Mouse (Mus musculus): Measurements from ENCODE around the gene Hhipl1. TPM values are rescaled to one million over a fixed set of nuclear protein-coding genes. Genes with fewer than 3 reads are reported as not detected.
A peak's percentile ranks its signal among the peaks of the same experiment; 100 is the strongest.

The Hhipl1 gene
- polyA plus RNA-seq, 1 experiment from 2014 or later, result 0.43 TPM

- 0 out of 2 replicates have a peak overlapping the region, but pooled peaks have one; percentile 33 for H3K4me2 ChIP-seq (ENCODE audit: low read depth, low read length)
- H3K4me3 ChIP-seq (ENCODE audit: low read length), result no peak overlapping the region
- no peaks in the 10 kb centered on the region for H3K27me3 ChIP-seq (replicated peaks; ENCODE audit: control insufficient read depth, insufficient read depth, low read length)
- H3K4me1 ChIP-seq (ENCODE audit: control insufficient read depth, insufficient read depth, low read length), result peaks cover 5% of the 10 kb centered on the region; the same call in 1 of the 2 replicates
- H3K9ac ChIP-seq (ENCODE audit: low read depth, low read length), result no peak overlapping the region
- H3K9me3 ChIP-seq (ENCODE audit: control insufficient read depth, low read length), result no peaks in the 10 kb centered on the region
- peak; percentile 72 for ATAC-seq
- 27% methylated on average over 9 of the region's 9 CpGs for WGBS
- H3K27ac ChIP-seq (ENCODE audit: low read length), result no peak overlapping the region
- H3K36me3 ChIP-seq (ENCODE audit: control insufficient read depth, insufficient read depth, low read length), result no peaks in the 10 kb centered on the region
These were observed 13.7 kb upstream of the Hhipl1 start for GRCm38 (mm10) chr12:108292419-108292818.

GRCm38 (mm10) chr12:108292957-108293356, 13.1 kb upstream of the Hhipl1 start:
- Histone ChIP-seq H3K9ac (ENCODE audit: low read depth, low read length) (no peak overlapping the region; the same call in 1 of the 2 replicates), H3K4me2 (ENCODE audit: low read depth, low read length) (peak overlapping the region; percentile 33; the same call in 1 of the 2 replicates), H3K4me3 (ENCODE audit: low read length) (no peak overlapping the region), H3K9me3 (ENCODE audit: control insufficient read depth, low read length) (no peaks in the 10 kb centered on the region), H3K36me3 (ENCODE audit: control insufficient read depth, insufficient read depth, low read length) (no peaks in the 10 kb centered on the region), H3K27ac (ENCODE audit: low read length) (no peak overlapping the region), H3K27me3 (replicated peaks; ENCODE audit: control insufficient read depth, insufficient read depth, low read length) (no peaks in the 10 kb centered on the region), H3K4me1 (ENCODE audit: control insufficient read depth, insufficient read depth, low read length) (peaks cover 5% of the 10 kb centered on the region; the same call in 1 of the 2 replicates)
- WGBS, result 3% methylated on average over 8 of the region's 8 CpGs
- ATAC-seq, result peak; percentile 76

GRCm38 (mm10) chr12:108294620-108295019, 11.4 kb upstream of the Hhipl1 start:
- no peak overlapping the region for H3K4me3 ChIP-seq (ENCODE audit: low read length)
- H3K9ac ChIP-seq (ENCODE audit: low read depth, low read length), result no peak overlapping the region
- H3K27me3 ChIP-seq (replicated peaks; ENCODE audit: control insufficient read depth, insufficient read depth, low read length), result no peaks in the 10 kb centered on the region
- no peak overlapping the region for H3K4me2 ChIP-seq (ENCODE audit: low read depth, low read length)
- 76% methylated on average over 3 of the region's 3 CpGs for WGBS
- peaks cover 5% of the 10 kb centered on the region; the same call in 1 of the 2 replicates for H3K4me1 ChIP-seq (ENCODE audit: control insufficient read depth, insufficient read depth, low read length)
- no peaks in the 10 kb centered on the region for H3K36me3 ChIP-seq (ENCODE audit: control insufficient read depth, insufficient read depth, low read length)
- no peak overlapping the region for H3K27ac ChIP-seq (ENCODE audit: low read length)
- no peaks in the 10 kb centered on the region for H3K9me3 ChIP-seq (ENCODE audit: control insufficient read depth, low read length)
- no peak for ATAC-seq

GRCm38 (mm10) chr12:108297033-108297432, 9.0 kb upstream of the Hhipl1 start:
- H3K27me3 ChIP-seq (replicated peaks; ENCODE audit: control insufficient read depth, insufficient read depth, low read length), result no peaks in the 10 kb centered on the region
- no peaks in the 10 kb centered on the region for H3K9me3 ChIP-seq (ENCODE audit: control insufficient read depth, low read length)
- no peak overlapping the region for H3K27ac ChIP-seq (ENCODE audit: low read length)
- no peaks in the 10 kb centered on the region for H3K36me3 ChIP-seq (ENCODE audit: control insufficient read depth, insufficient read depth, low read length)
- no peak for ATAC-seq
- no peak overlapping the region for H3K9ac ChIP-seq (ENCODE audit: low read depth, low read length)
- WGBS, result 82% methylated on average over 6 of the region's 6 CpGs
- peaks cover 5% of the 10 kb centered on the region; the same call in 1 of the 2 replicates for H3K4me1 ChIP-seq (ENCODE audit: control insufficient read depth, insufficient read depth, low read length)
- H3K4me3 ChIP-seq (ENCODE audit: low read length), result no peak overlapping the region
- H3K4me2 ChIP-seq (ENCODE audit: low read depth, low read length), result no peak overlapping the region

GRCm38 (mm10) chr12:108301006-108301405, 5.1 kb upstream of the Hhipl1 start:
- H3K4me1 ChIP-seq (ENCODE audit: control insufficient read depth, insufficient read depth, low read length), result peaks cover 5% of the 10 kb centered on the region; the same call in 1 of the 2 replicates
- no peak overlapping the region for H3K9ac ChIP-seq (ENCODE audit: low read depth, low read length)
- H3K27me3 ChIP-seq (replicated peaks; ENCODE audit: control insufficient read depth, insufficient read depth, low read length), result no peaks in the 10 kb centered on the region; the same call in 1 of the 2 replicates
- no peaks in the 10 kb centered on the region for H3K36me3 ChIP-seq (ENCODE audit: control insufficient read depth, insufficient read depth, low read length)
- H3K9me3 ChIP-seq (ENCODE audit: control insufficient read depth, low read length), result no peaks in the 10 kb centered on the region
- no peak overlapping the region for H3K4me2 ChIP-seq (ENCODE audit: low read depth, low read length)
- no peak overlapping the region for H3K4me3 ChIP-seq (ENCODE audit: low read length)
- ATAC-seq, result no peak
- H3K27ac ChIP-seq (ENCODE audit: low read length), result no peak overlapping the region
- WGBS, result 58% methylated on average over 6 of the region's 6 CpGs

- H3K27ac ChIP-seq (ENCODE audit: low read length), result peak overlapping the region; percentile 49; the same call in 1 of the 2 replicates
- H3K9me3 ChIP-seq (ENCODE audit: control insufficient read depth, low read length), result no peaks in the 10 kb centered on the region
- H3K36me3 ChIP-seq (ENCODE audit: control insufficient read depth, insufficient read depth, low read length), result no peaks in the 10 kb centered on the region
- H3K4me1 ChIP-seq (ENCODE audit: control insufficient read depth, insufficient read depth, low read length), result peaks cover 5% of the 10 kb centered on the region; the same call in 1 of the 2 replicates
- H3K4me3 ChIP-seq (ENCODE audit: low read length), result no peak overlapping the region
- no peak overlapping the region for H3K9ac ChIP-seq (ENCODE audit: low read depth, low read length)
- no peak overlapping the region for H3K4me2 ChIP-seq (ENCODE audit: low read depth, low read length)
- no peak for ATAC-seq
- WGBS, result 43% methylated on average over 6 of the region's 6 CpGs
- H3K27me3 ChIP-seq (replicated peaks; ENCODE audit: control insufficient read depth, insufficient read depth, low read length), result no peaks in the 10 kb centered on the region; the same call in 1 of the 2 replicates
These were observed 2.2 kb upstream of the Hhipl1 start for GRCm38 (mm10) chr12:108303778-108304365.

- Histone ChIP-seq H3K9ac (ENCODE audit: low read depth, low read length) (no peak overlapping the region), H3K4me2 (ENCODE audit: low read depth, low read length) (no peak overlapping the region), H3K4me1 (ENCODE audit: control insufficient read depth, insufficient read depth, low read length) (peaks cover 5% of the 10 kb centered on the region; the same call in 1 of the 2 replicates), H3K27ac (ENCODE audit: low read length) (no peak overlapping the region), H3K9me3 (ENCODE audit: control insufficient read depth, low read length) (no peaks in the 10 kb centered on the region), H3K4me3 (ENCODE audit: low read length) (no peak overlapping the region), H3K27me3 (replicated peaks; ENCODE audit: control insufficient read depth, insufficient read depth, low read length) (no peaks in the 10 kb centered on the region; the same call in 1 of the 2 replicates), H3K36me3 (ENCODE audit: control insufficient read depth, insufficient read depth, low read length) (no peaks in the 10 kb centered on the region)
- WGBS, result 71% methylated on average over 8 of the region's 8 CpGs
- ATAC-seq, result no peak
These were observed 898 bp upstream of the Hhipl1 start for GRCm38 (mm10) chr12:108305172-108305571.

- peaks cover 5% of the 10 kb centered on the region; the same call in 1 of the 2 replicates for H3K4me1 ChIP-seq (ENCODE audit: control insufficient read depth, insufficient read depth, low read length)
- no peak overlapping the region for H3K27ac ChIP-seq (ENCODE audit: low read length)
- H3K36me3 ChIP-seq (ENCODE audit: control insufficient read depth, insufficient read depth, low read length), result no peaks in the 10 kb centered on the region
- WGBS, result 26% methylated on average over 14 of the region's 14 CpGs
- H3K9me3 ChIP-seq (ENCODE audit: control insufficient read depth, low read length), result no peaks in the 10 kb centered on the region
- H3K4me3 ChIP-seq (ENCODE audit: low read length), result no peak overlapping the region
- no peaks in the 10 kb centered on the region; the same call in 1 of the 2 replicates for H3K27me3 ChIP-seq (replicated peaks; ENCODE audit: control insufficient read depth, insufficient read depth, low read length)
- ATAC-seq, result no peak
- no peak overlapping the region for H3K9ac ChIP-seq (ENCODE audit: low read depth, low read length)
- H3K4me2 ChIP-seq (ENCODE audit: low read depth, low read length), result no peak overlapping the region
These were observed 1.5 kb downstream of the Hhipl1 start for GRCm38 (mm10) chr12:108307553-108307952.

- Histone ChIP-seq H3K4me2 (ENCODE audit: low read depth, low read length) (no peak overlapping the region), H3K4me3 (ENCODE audit: low read length) (no peak overlapping the region), H3K27me3 (replicated peaks; ENCODE audit: control insufficient read depth, insufficient read depth, low read length) (no peaks in the 10 kb centered on the region; the same call in 1 of the 2 replicates), H3K36me3 (ENCODE audit: control insufficient read depth, insufficient read depth, low read length) (no peaks in the 10 kb centered on the region), H3K9me3 (ENCODE audit: control insufficient read depth, low read length) (no peaks in the 10 kb centered on the region), H3K4me1 (ENCODE audit: control insufficient read depth, insufficient read depth, low read length) (peaks cover 5% of the 10 kb centered on the region; the same call in 1 of the 2 replicates), H3K9ac (ENCODE audit: low read depth, low read length) (no peak overlapping the region), H3K27ac (ENCODE audit: low read length) (no peak overlapping the region)
- ATAC-seq, result no peak
- 83% methylated on average over 16 of the region's 16 CpGs for WGBS
These were observed 2.3 kb downstream of the Hhipl1 start for GRCm38 (mm10) chr12:108308363-108308856.

Data from intestine, embryonic 16.5 days (tissue).